ENCODE assay signal across 7 mouse cellular contexts in the genomic region with DNA sequence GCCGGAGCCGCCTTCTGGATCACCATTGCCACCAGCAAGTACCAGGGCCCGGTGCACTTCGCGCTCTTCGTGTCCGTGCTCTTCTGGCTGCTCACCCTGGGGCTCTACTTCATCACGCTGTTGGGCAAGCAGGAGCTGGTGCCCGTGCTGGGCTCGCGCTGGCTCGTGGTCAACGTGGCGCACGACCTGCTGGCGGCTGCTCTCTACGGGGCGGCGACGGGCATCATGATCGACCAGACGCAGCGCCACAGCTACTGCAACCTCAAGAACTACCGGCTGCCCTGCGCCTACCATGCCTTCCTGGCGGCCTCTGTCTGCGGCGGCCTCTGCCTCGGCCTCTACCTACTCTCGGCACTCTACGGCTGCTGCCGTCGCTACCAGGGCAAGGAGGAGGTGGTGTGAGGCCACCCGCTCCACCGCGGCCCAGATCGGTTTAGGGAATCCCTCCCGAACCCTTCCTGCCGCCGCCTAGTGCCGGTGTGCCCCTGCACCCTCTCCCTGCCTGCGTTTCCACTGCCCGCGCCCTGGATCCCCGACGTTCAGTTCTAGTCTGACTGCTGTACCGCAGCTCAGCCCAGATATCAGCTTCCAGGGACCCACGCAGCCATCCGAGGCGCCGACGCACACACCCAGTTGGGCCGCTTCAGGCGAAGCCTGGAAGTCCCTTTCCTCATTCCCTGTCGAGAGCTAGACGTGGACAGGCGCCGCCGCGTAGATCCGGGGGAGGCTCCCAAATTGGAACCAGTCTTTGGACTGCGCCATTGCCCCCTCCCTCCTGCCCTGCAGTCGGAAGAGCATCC. TPM values are rescaled to one million over a fixed set of nuclear protein-coding genes. Genes with fewer than 3 reads are reported as not detected.
DNase-seq lines count a peak whose midpoint lies in the region; ATAC-seq and TF ChIP-seq lines count a peak whose summit lies in the region.

No protein-coding gene starts in this region.

- no peaks in the 10 kb centered on the region for H3K4me1 ChIP-seq in forebrain, postnatal 0 days (ENCODE audit: insufficient read depth)
- H3K4me1 ChIP-seq in hindbrain, embryonic 11.5 days (replicated peaks; ENCODE audit: control insufficient read depth, insufficient read depth, low read length) = peaks cover 3% of the 10 kb centered on the region; the same call in 1 of the 2 replicates

- no peaks in the 10 kb centered on the region for H3K36me3 ChIP-seq in forebrain, postnatal 0 days (ENCODE audit: insufficient read depth)
- no peaks in the 10 kb centered on the region for H3K36me3 ChIP-seq in hindbrain, embryonic 11.5 days (ENCODE audit: control insufficient read depth, insufficient read depth, low read length)

- CTCF ChIA-PET in Patski (lab: Charles Lee) = interaction anchor here (0.9 to 6.5 kb wide), 8 partner anchors 9 to 113 kb away, joined by 3 to 97 read pairs (median 3); a partner anchor contains a TSS

- TF ChIP-seq CTCF in Patski (IDR thresholded peaks at IDR 0.05) = no peak
- TF ChIP-seq CTCF in forebrain, postnatal 0 days (IDR thresholded peaks at IDR 0.05; ENCODE audit: low read depth) = no peak; the same call in 1 of the 2 replicates

- POLR2A ChIA-PET in Patski (lab: Charles Lee) = interaction anchor here (1.3 to 2.2 kb wide), 2 partner anchors 18 to 58 kb away, joined by 3 to 10 read pairs; a partner anchor contains a TSS

- peak overlapping the region; percentile 62 for H3K27ac ChIP-seq in forebrain, postnatal 0 days (ENCODE audit: low read depth, low read length)
- H3K27ac ChIP-seq in hindbrain, embryonic 11.5 days (ENCODE audit: low read depth, low read length) = peak overlapping the region; percentile 39; the same call in 1 of the 2 replicates

- under 1% methylated on average over 62 of the region's 63 CpGs for WGBS in forebrain, postnatal 0 days
- WGBS in hindbrain, embryonic 11.5 days = under 1% methylated on average over 60 of the region's 63 CpGs

- intact Hi-C loops in left cerebral cortex, postnatal 4 days (cut with DNase I) = no loop called here

- H3K9ac ChIP-seq in forebrain, postnatal 0 days = peak overlapping the region; percentile 78
- H3K9ac ChIP-seq in hindbrain, embryonic 11.5 days (ENCODE audit: low read depth, low read length) = peak overlapping the region; percentile 73

- H3K4me3 ChIP-seq in forebrain, postnatal 0 days (ENCODE audit: low read depth, low read length) = peak overlapping the region; percentile 61
- H3K4me3 ChIP-seq in hindbrain, embryonic 11.5 days (ENCODE audit: low read depth, low read length) = peak overlapping the region; percentile 55

- DNase-seq in Patski (ENCODE audit: low read depth, low spot score) = no peak
- DNase-seq in cerebellum, adult 11-12 months = peak; percentile 79
- peak; percentile 54 for DNase-seq in forebrain, postnatal 0 days
- DNase-seq in hindbrain, embryonic 11.5 days (ENCODE audit: low spot score) = peak; percentile 70
- DNase-seq in left cerebral cortex, postnatal 4 days = peak; percentile 64
- DNase-seq in mesoderm, embryonic 11.5 days (ENCODE audit: low read depth, low spot score) = peak; percentile 48
- peak; percentile 76 for DNase-seq in right cerebral cortex, postnatal 25 days

- peak overlapping the region; percentile 70 for H3K4me2 ChIP-seq in forebrain, postnatal 0 days (ENCODE audit: low read depth)
- H3K4me2 ChIP-seq in hindbrain, embryonic 11.5 days (replicated peaks; ENCODE audit: low read depth, low read length) = peak overlapping the region; percentile 81

- ATAC-seq in Patski = peak; percentile 49
- peak; percentile 52 for ATAC-seq in forebrain, postnatal 0 days
- peak; percentile 41 for ATAC-seq in hindbrain, embryonic 11.5 days (ENCODE audit: low FRiP score)

- H3K27me3 ChIP-seq in Patski = no peaks in the 10 kb centered on the region
- H3K27me3 ChIP-seq in forebrain, postnatal 0 days (ENCODE audit: insufficient read depth, low read length) = no peaks in the 10 kb centered on the region
- H3K27me3 ChIP-seq in hindbrain, embryonic 11.5 days (ENCODE audit: control insufficient read depth, insufficient read depth, low read length) = peaks cover 13% of the 10 kb centered on the region

- in situ Hi-C loops in Patski (cut with MboI; ENCODE audit: low pct_unique_long_range_greater_than_20kb) = loop anchor here (5.0 kb wide), 1 partner anchor 106 kb away; no protein-coding TSS in a partner anchor

- H3K9me3 ChIP-seq in forebrain, postnatal 0 days (ENCODE audit: low read length) = no peaks in the 10 kb centered on the region
- H3K9me3 ChIP-seq in hindbrain, embryonic 11.5 days (ENCODE audit: control insufficient read depth, low read length) = no peaks in the 10 kb centered on the region

RNA-seq across cellular contexts. Expression of a gene that starts 0.8 kb away (rescaled TPM):
- 34.3 TPM for polyA plus RNA-seq in Patski (2021)
- total RNA-seq in forebrain, postnatal 0 days (2014; rRNA removed) = 8.2 and 11.9 TPM in 2 replicates
- 2.9 and 4.3 TPM in 2 replicates for polyA plus RNA-seq in forebrain, postnatal 0 days (2015; fragmentation: Nextera tagmentation; extraction: Ambion mirVana)
- 6.4 and 6.9 TPM in 2 replicates for polyA plus RNA-seq in hindbrain, embryonic 11.5 days (2014; fragmentation: Nextera tagmentation; extraction: Ambion mirVana)
- 10 to 100 TPM; 12.5 to 14.7 TPM for total RNA-seq in left cerebral cortex, postnatal 4 days (2021)

RNA-seq across cellular contexts. Expression of a gene that starts 15.8 kb away (rescaled TPM):
- 59.5 TPM for polyA plus RNA-seq in Patski (2021)
- total RNA-seq in forebrain, postnatal 0 days (2014; rRNA removed) = 70.8 and 94.4 TPM in 2 replicates
- 32.4 and 44.1 TPM in 2 replicates for polyA plus RNA-seq in forebrain, postnatal 0 days (2015; fragmentation: Nextera tagmentation; extraction: Ambion mirVana)
- polyA plus RNA-seq in hindbrain, embryonic 11.5 days (2014; fragmentation: Nextera tagmentation; extraction: Ambion mirVana) = 17.8 and 18.4 TPM in 2 replicates
- 10 to 100 TPM; 94.5 to 96.4 TPM for total RNA-seq in left cerebral cortex, postnatal 4 days (2021)

RNA-seq across cellular contexts. Expression of a gene that starts 19.1 kb away (rescaled TPM):
- 34.6 TPM for polyA plus RNA-seq in Patski (2021)
- 9.5 and 17.5 TPM in 2 replicates for total RNA-seq in forebrain, postnatal 0 days (2014; rRNA removed)
- polyA plus RNA-seq in forebrain, postnatal 0 days (2015; fragmentation: Nextera tagmentation; extraction: Ambion mirVana) = 14.3 and 15.4 TPM in 2 replicates
- 11.0 and 14.1 TPM in 2 replicates for polyA plus RNA-seq in hindbrain, embryonic 11.5 days (2014; fragmentation: Nextera tagmentation; extraction: Ambion mirVana)
- total RNA-seq in left cerebral cortex, postnatal 4 days (2021) = 1 to 10 TPM; 7.4 to 8.5 TPM

RNA-seq across cellular contexts. Expression of a gene that starts 54.1 kb away (rescaled TPM):
- polyA plus RNA-seq in Patski (2021) = 0.04 TPM
- total RNA-seq in forebrain, postnatal 0 days (2014; rRNA removed) = 1.8 and 3.7 TPM in 2 replicates
- 2.7 and 3.4 TPM in 2 replicates for polyA plus RNA-seq in forebrain, postnatal 0 days (2015; fragmentation: Nextera tagmentation; extraction: Ambion mirVana)
- 0.80 and 0.85 TPM in 2 replicates for polyA plus RNA-seq in hindbrain, embryonic 11.5 days (2014; fragmentation: Nextera tagmentation; extraction: Ambion mirVana)
- total RNA-seq in left cerebral cortex, postnatal 4 days (2021) = 1 to 10 TPM in 1 of 2 experiments, under 1 TPM in 1; 0.92 to 1.6 TPM

RNA-seq across cellular contexts. Expression of a gene that starts 57.7 kb away (rescaled TPM):
- polyA plus RNA-seq in Patski (2021) = 47.6 TPM
- 13.7 and 16.3 TPM in 2 replicates for total RNA-seq in forebrain, postnatal 0 days (2014; rRNA removed)
- polyA plus RNA-seq in forebrain, postnatal 0 days (2015; fragmentation: Nextera tagmentation; extraction: Ambion mirVana) = 29.7 and 34.1 TPM in 2 replicates
- polyA plus RNA-seq in hindbrain, embryonic 11.5 days (2014; fragmentation: Nextera tagmentation; extraction: Ambion mirVana) = 20.9 and 23.6 TPM in 2 replicates
- total RNA-seq in left cerebral cortex, postnatal 4 days (2021) = 10 to 100 TPM; 39.5 TPM
